Mouse (Mus musculus): ENCODE measurements around the gene Fkbp15.
A peak's percentile ranks its signal among the peaks of the same experiment; 100 is the strongest.
"Not testable (repeated sequence)": the region's sequence is repeated elsewhere in the genome, so short reads cannot be mapped to it uniquely, and the experiment has no call there.

Fkbp15 gene

DNA sequence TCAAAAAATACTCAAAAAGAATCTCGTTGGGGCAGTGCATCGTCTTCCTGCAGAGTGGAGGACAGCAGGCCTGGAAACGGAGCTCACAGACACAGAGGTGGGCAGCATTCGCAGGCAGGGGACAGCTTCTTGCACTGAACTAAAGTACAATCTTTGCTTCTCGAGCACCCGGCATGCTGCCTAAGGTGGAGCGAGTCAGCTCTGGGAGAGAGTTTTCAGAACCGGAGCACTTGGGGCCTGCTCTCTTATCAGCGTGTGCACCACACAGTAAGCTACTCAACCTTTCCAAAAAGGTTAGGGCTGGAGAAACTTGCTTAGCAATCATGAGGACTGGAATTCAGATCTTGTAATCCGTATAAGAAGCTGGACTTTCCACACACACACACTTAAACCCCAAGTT is 83.7 kb downstream of the Fkbp15 start:
- DNase-seq = no peak

DNA sequence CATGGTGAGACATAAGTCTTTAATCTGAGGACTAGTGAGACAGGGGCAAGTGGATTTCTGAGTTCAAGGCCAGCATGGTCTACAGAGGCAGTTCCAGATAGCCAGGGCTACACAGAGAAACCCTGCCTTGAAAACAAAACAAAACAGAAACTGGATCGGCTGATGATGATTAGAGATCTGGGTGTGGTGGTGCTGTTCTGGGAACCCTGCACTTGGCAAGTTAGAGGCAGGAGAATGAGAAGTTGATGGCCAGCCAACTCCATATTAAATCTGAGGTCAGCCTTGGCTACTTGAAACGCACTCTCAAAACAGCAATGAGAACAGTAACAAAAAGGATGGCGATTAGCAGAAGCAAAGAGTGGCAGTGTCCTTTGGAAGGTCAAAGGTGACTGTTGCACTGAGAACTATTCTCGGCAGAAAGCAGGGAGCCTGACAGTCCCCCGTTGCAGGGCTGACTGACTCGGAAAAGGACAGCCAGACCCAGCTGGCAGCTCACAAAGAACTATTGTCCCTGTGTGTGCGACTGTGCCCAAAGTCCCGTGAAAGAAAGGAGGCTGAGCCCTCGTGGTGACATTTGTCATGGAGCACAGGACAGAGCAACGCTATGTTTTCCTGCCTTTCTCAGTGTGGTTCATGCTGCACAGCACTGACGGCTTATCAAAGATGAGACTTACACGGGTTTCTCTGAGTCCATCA is 85.4 kb downstream of the Fkbp15 start:
- no peak for DNase-seq

DNA sequence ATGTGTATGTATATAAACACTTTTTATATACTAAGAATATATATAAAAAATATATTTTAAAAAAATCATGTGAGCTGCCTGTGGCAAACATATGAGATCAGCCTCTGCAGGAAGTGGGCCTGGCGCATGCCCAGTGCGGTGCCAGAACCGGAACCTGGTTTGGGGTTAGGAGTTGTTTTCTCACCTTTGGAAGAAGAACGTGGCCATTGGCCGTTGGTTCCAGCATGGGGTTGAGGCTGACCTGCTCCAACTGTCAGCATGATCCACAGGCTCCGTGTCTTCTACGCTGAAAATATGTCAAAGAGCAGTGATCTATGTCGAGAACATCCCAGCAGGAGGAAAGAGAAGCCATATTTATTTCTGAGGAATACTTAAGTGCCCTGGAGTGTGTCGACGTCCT is 86.4 kb downstream of the Fkbp15 start:
- no peak for DNase-seq

DNA sequence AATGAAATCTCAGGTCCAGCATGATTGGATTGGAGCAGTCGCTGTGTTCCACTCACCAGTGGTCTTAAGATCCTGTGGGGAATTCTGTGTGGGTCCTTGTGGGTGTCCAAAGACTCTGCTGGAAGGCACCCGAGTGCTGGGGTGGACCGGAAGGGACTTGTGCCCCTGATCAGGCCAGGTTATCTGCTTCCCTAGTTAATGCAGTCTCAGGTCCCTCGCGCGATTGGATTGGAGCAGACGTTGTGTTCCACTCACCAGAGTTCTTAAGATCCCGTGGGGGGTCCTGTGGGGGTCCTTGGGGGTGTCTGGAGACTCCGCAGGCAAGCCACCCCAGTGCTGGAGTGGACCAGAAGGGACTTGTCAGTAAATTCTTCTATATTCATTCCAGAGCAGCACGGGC is 87.7 kb downstream of the Fkbp15 start:
- no peak for DNase-seq

DNA sequence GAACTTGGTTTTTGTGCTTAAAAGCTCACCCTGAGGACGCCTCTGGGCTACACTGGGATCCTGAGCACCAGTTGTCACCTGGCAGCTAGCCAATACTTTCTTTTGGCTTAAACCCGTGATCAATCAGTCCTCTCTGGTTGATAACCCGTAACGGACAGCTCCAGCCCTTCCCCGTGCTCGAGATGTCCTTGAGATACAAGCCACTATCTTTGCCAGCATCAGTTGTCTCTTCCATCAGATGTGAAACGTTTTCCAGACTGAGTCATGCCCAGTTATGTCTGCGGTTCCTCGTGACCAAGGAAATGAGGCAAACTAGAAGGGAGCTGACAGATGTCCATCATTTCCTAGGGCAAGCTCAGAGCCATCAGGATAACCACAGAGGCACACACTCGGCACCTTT is 93.2 kb downstream of the Fkbp15 start:
- DNase-seq = no peak

DNA sequence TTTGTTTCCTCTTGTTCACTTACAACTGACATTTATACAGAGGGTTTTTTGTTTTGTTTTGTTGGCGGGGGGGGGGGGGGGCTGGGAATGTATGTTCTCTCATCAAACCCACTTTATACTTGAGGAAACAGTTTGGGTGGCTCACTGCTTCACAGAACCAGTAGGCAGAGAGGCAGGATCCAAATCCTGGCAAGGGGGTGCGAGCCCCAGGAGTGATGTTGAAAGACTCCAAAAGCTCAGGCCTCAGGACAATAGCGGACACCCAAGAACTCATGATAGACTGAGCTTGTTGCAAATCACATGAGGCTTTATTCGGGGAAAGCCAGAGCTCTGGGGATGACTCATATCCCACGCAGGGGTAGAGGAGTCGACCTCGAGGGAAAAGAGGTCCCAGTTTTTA is 94.3 kb downstream of the Fkbp15 start:
- not testable (repeated sequence) for DNase-seq

DNA sequence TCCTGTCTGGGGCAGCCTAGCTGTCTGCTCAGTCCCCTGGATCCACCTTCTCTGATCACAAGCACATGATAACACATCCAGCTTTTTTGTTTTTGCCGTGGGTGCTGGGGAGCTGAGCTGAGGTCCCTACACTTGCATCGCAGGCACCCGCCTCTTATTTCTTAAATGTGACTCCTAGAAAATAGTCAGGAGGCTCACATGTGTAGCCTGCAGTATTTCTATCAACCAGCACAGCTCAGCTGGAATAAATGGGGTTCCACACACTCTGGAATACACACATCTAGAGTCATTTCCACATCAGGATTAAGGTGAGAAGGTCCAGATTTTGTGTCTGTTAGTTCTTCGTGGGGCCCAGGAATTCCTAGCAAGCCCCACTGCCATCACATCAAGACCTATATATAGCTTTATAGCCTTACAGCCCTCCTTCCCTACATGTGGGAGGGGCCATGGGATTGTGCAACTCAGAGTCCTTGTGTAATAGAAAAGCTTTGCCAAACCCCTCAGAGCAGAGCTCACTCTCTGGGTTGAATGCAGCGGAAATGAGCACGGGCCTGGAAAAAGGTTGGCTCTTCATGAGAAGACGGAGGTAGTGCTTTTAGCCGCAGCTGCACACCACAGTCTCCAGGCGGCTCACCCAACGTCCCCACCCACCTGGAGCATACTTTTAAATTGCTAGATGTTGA is 95.1 kb downstream of the Fkbp15 start:
- DNase-seq = no peak

DNA sequence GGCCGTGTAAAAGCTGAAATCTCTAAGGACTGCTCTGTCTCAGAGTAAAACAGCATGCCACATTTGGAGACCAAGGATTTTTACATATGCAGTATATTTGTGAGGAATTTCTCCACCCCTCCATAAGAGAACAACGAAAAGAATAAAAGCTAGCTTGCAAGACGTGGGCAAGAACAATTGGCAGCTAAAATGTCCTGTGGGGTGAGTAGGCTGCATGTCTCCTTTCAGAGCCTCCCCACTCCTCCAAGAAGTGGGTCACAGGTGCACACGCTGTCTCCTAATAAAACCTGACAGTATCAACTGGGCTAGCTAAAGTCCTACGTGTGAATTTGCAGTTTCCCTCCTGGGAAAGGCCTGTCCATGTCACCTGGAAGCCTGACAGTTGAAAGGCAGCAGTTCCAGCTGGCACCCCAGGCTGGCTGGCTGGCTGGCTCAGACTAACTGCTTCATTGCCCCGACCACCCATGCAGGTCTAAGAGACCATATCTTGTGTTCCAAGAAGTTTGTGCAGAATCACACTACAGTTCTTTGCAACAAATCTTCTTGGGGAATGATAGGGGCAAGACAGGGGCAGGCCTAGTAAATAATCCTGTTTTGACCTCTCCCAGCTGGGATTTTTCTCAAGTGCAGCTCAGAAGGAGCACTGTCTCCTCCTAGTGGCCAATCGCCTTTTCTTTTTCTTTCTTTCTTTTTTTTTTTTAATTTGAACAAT is 97.1 kb downstream of the Fkbp15 start:
- DNase-seq = peak; percentile 21 to 23

DNA sequence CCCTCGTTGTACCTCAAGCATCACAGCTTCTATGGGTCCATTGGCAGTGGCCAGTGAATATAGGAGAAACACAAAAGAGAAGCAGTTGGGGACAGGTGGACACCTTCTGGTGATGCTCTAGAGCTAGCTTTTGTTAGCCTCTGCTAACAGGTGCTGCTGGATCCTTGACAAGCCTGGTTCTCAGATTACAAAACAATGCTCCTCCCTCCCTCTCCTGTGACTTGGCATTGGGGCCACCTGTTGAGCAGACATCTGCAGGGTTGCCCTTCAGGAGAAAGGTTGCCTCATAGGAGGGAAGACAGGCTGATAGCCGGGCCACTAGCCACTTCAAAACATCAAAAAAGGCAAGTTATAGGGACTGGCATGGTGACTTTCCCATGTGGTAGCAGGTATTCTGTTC is 98.1 kb downstream of the Fkbp15 start, which contains the start of gene Slc31a2:
Gene Slc31a2 (plus strand): TSS at position 287 of the 400 bp plus-strand sequence.
- DNase-seq = no peak

DNA sequence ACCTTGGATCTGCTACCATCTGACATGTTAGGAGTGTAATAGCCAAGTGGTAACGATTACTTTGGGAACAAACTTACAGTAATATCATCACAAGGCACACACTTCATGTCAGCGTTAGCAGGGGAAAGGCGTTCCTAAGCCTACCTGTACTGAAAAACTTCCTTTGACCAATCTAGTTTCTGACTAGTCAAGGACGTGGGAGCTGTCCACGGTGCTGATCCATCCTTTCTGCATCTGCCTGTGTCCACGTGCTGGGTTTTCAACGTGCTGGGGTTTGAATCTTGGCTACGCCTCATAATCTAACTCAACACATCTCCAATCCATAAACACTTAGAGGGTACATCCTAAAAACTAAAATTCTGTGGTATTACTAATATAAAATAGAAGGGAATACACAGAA is 103.4 kb downstream of the Fkbp15 start:
- DNase-seq = no peak

DNA sequence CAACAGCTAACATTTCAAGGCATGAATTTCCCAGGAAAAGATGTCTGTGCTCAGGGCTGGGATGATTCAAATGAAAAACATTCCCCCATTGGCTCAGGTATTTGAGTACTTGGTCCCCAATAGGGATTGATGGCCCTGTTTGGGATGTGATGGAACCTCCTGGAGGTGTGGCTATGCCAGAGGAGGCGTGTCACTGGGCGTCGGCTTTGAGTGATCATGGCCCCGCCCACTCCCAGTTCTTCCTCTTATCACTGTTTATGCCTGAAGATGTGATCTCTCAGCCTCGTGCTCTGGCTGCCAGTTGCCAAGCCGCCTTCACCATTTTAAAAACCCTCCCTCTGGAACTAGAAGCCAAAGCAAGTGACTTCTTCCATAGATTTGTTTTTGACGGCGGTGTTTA is 105.8 kb downstream of the Fkbp15 start:
- DNase-seq = no peak

DNA sequence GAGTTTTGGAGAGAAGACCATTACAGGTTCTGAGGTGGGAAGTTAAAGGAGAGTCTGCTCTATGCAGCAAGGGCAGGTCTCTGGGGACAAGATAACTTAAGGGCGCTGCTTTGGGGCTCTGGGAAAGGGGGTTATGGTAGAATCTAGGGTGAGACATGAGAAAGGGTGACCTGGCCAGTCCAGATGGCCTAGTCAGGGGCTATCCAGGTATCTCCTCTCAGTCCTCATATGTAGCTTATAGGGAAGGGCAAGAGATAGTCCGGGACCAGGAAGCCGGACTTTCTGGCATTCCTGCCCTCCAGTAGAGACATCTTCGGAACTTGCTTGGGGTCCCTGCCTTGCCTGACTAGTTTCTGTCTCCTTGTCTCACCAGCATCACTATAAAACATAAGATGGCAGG is 108.6 kb downstream of the Fkbp15 start:
- DNase-seq = no peak

DNA sequence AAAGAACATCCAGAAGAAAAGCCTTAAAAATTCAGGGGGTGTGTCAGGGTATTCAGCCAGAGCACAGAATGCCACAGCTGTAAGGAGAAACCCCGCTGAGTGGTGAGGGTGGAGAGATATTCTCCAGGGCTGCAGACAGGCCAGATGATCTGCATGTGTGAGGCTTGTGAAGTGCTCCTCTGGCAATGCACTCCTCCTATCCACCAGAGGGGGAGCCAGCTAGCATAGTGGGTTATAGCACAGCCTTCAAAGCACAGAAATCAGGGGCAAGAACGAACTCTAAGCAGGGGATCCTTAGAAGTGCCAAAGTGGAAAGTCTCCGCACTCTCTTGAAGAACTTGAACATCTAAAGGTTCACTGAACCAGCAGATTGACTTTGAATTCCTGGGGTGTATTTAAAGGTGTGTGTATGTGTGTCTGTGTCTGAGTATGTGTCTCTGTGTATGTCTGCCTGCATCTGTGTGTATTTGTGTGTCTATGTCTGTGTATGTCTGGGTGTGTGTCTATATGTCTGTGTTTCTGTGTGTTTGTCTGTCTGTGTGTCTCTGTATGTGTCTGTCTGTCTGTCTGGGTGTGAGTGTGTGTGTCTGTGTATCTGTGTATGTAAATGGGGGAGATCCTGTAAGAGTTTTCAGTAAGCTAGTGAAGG is 109.3 kb downstream of the Fkbp15 start:
- peak in 1 of 2 experiments; percentile 12 for DNase-seq

Data from cerebellum, postnatal 25 days (tissue).